Mouse (Mus musculus) midbrain, embryonic 11.5 days (tissue): ENCODE measurements around the gene 2810021J22Rik. TPM values are rescaled to one million over a fixed set of nuclear protein-coding genes. Genes with fewer than 3 reads are reported as not detected.
A peak's percentile ranks its signal among the peaks of the same experiment; 100 is the strongest.

Experiments used
- ATAC-seq: fragments of 200-750 bp; cut with Nextera tagmentation; 2 replicates; pipeline ENCODE4 v1.8.0; 2017; ENCODE audit warnings: moderate TSS enrichment, moderate library complexity; ENCODE audit not compliant: low FRiP score
- DNase-seq: peaks from one replicate; pipeline ENCODE4 v3.0.0; 2015; ENCODE audit warnings: low spot score; ENCODE audit errors: missing footprints
- H3K27ac ChIP-seq: fragments of 300-500 bp; sonication (generic); 2 replicates; pipeline ENCODE4 v1.5.1; 2014; ENCODE audit warnings: low read depth, low read length
- H3K27me3 ChIP-seq: fragments of 300-500 bp; sonication (generic); 2 replicates; pipeline ENCODE4 v1.6.1; 2014; ENCODE audit warnings: mild to moderate bottlenecking, low read length, moderate library complexity, mixed read lengths; ENCODE audit not compliant: control insufficient read depth, insufficient read depth
- H3K36me3 ChIP-seq: fragments of 300-500 bp; sonication (generic); 2 replicates; pipeline ENCODE4 v1.6.1; 2014; ENCODE audit warnings: mild to moderate bottlenecking, low read length, moderate library complexity, mixed read lengths; ENCODE audit not compliant: control insufficient read depth, insufficient read depth
- H3K4me1 ChIP-seq: fragments of 300-500 bp; sonication (generic); 2 replicates; pipeline ENCODE4 v1.6.1; 2014; ENCODE audit warnings: low read length; ENCODE audit not compliant: control insufficient read depth, insufficient read depth
- H3K4me2 ChIP-seq: fragments of 300-500 bp; sonication (generic); 2 replicates; pipeline ENCODE4 v1.6.1; 2014; ENCODE audit warnings: mild to moderate bottlenecking, moderate library complexity
- H3K4me3 ChIP-seq: fragments of 300-500 bp; sonication (generic); 2 replicates; pipeline ENCODE4 v1.5.1; 2014; ENCODE audit warnings: low read depth, low read length
- H3K9ac ChIP-seq: fragments of 300-500 bp; sonication (generic); 2 replicates; pipeline ENCODE4 v1.6.1; 2014; ENCODE audit warnings: low read length
- H3K9me3 ChIP-seq: fragments of 300-500 bp; sonication (generic); 2 replicates; pipeline ENCODE4 v1.6.1; 2016; ENCODE audit warnings: low read length; ENCODE audit not compliant: control insufficient read depth
- WGBS: fragments of 180-500 bp; shearing (Covaris S2); extraction: QIAGEN DNeasy Blood & Tissue Kit; methylation state at CpG from one replicate; pipeline ENCODE4 v1.1.7; 2014; 5-methylcytosine and 5-hydroxymethylcytosine counted together
- polyA plus RNA-seq: library from polyadenylated mRNA; unstranded; fragments of >200 nt; fragmentation: Nextera tagmentation; extraction: Ambion mirVana; gene quantifications from 2 replicates; pipeline ENCODE4 v1.2.1, GENCODE M21; 2014

Gene 2810021J22Rik
- polyA plus RNA-seq, 1 experiment from 2014 or later = 13.4 TPM

DNA sequence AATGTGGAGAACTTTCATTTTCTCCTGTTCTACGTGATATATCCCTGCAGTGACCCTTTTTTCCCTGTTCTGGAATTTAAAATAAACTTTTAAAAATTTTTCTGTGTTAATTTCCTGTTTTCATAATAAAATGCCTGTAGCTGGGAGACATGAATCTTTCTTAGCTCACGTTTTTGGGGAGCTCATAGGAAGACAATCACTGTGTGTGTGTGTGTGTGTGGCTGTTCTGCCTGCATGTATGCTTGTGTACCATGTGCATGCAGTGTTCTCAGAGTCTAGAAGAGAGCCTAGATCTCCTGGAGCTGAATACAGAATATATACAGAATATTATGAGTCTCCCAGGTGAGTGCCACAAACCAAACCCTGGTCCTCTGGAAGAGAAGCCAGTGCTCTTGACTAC, 60.0 kb downstream of the 2810021J22Rik start:
- ATAC-seq (no peak), DNase-seq (no peak)
- no peak overlapping the region for H3K9ac ChIP-seq
- H3K9me3 ChIP-seq = no peaks in the 10 kb centered on the region
- H3K4me1 ChIP-seq = peaks cover 3% of the 10 kb centered on the region; the same call in 1 of the 2 replicates
- WGBS = 75% methylated on average over 2 of the region's 2 CpGs
- H3K36me3 ChIP-seq = no peaks in the 10 kb centered on the region; the same call in 1 of the 2 replicates
- H3K27me3 ChIP-seq = no peaks in the 10 kb centered on the region
- H3K4me2 ChIP-seq = no peak overlapping the region
- H3K4me3 ChIP-seq = no peak overlapping the region
- H3K27ac ChIP-seq = no peak overlapping the region

DNA sequence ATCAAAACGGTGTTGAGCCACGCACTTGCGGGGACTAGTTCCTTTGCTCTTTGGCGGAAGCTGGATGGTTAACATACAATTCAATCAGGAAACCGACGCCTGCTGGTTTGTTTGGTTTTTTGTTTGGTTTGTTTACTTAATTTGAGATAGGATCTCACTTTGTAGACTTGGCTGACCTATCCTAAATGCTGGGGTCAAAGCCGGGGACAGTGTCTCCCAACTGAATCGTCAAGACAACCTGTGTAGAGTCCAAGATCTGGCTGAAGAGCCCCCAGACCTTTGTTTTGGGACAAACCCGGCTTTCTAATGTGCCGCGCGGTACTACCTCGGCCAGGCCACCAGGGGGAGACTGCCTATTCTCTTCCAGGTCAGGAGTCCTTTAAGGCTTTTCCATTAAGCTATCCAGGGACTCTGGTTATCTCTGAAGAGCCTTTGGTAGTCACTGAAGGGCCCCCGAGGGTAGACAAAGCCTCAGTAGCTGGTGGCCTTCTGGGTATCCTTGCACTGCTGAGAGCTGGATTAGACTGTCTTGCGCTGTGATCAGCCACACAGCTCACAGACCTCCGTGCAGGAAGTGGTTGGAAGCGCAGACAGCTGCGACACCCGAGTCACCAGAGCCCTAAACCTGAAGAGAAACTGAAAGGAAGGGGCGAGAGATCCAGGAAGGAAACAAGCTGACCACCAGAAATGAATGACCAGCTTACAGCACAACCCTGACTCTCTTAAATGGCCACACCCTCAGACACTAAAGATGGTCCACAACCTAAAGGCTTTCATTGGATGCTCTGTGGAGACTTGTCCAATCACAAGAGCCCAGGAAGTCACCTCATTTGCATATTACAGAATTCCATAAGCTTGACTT, 61.0 kb downstream of the 2810021J22Rik start:
- Histone ChIP-seq H3K27me3 (no peaks in the 10 kb centered on the region), H3K9ac (no peak overlapping the region; the same call in 1 of the 2 replicates), H3K27ac (peak overlapping the region; percentile 35; the same call in 1 of the 2 replicates), H3K9me3 (no peaks in the 10 kb centered on the region), H3K4me2 (peak overlapping the region; percentile 23; the same call in 1 of the 2 replicates), H3K36me3 (peaks cover 3% of the 10 kb centered on the region), H3K4me1 (peaks cover 3% of the 10 kb centered on the region; the same call in 1 of the 2 replicates), H3K4me3 (no peak overlapping the region)
- ATAC-seq (peak; percentile 73; the same call in 1 of the 2 replicates), DNase-seq (peak; percentile 96)
- WGBS = 36% methylated on average over 20 of the region's 20 CpGs

DNA sequence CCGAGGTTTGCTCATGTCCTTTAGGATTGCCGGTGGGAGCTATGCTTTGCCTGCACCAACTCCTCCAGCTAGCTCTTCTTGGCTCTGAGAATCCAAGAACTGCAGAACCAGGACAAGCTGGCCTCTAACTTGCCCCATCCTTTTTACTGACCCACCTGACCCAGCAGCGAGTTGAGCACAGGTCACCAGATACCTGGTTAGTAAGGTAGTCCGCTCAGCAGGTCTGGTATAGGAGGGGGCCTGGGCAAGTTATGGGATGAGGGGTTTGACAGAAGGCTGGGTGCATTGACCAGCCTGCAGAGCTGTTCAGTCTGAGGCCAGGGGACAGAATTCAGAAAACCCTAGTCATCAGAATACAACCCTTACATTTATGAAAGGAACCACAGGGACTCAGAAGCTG, 62.0 kb downstream of the 2810021J22Rik start:
- Histone ChIP-seq H3K9ac (no peak overlapping the region), H3K36me3 (peaks cover 9% of the 10 kb centered on the region), H3K9me3 (no peaks in the 10 kb centered on the region), H3K4me3 (no peak overlapping the region), H3K4me1 (peaks cover 3% of the 10 kb centered on the region; the same call in 1 of the 2 replicates), H3K27ac (no peak overlapping the region), H3K27me3 (no peaks in the 10 kb centered on the region), H3K4me2 (no peak overlapping the region)
- DNase-seq = no peak
- 75% methylated on average over 4 of the region's 4 CpGs for WGBS
- no peak for ATAC-seq

DNA sequence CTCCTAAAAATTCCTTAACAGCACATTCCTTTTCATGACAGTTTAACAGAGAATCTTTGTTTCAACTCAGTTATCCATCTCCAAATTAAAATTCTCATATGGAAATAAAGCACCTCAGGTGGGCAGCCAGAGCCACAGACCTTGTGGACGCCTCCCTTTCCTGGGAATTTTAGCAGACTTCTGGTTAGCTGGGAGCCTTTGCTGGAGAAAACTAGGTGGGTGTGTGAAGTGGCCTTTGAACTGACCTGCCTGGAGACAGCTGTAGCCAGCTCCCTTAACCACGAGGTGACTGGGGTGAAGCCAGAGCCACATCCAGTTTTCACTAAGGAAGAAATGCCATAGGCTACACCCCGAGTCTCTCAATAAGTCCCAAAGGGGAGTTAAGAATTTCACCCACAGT, 62.6 kb downstream of the 2810021J22Rik start:
- no peak overlapping the region for H3K27ac ChIP-seq
- H3K9me3 ChIP-seq = no peaks in the 10 kb centered on the region
- H3K9ac ChIP-seq = no peak overlapping the region
- H3K4me1 ChIP-seq = peaks cover 3% of the 10 kb centered on the region; the same call in 1 of the 2 replicates
- 58% methylated on average over 3 of the region's 3 CpGs for WGBS
- DNase-seq = no peak
- H3K4me3 ChIP-seq = no peak overlapping the region
- H3K36me3 ChIP-seq = peaks cover 9% of the 10 kb centered on the region
- no peak overlapping the region for H3K4me2 ChIP-seq
- no peaks in the 10 kb centered on the region for H3K27me3 ChIP-seq
- ATAC-seq = no peak

DNA sequence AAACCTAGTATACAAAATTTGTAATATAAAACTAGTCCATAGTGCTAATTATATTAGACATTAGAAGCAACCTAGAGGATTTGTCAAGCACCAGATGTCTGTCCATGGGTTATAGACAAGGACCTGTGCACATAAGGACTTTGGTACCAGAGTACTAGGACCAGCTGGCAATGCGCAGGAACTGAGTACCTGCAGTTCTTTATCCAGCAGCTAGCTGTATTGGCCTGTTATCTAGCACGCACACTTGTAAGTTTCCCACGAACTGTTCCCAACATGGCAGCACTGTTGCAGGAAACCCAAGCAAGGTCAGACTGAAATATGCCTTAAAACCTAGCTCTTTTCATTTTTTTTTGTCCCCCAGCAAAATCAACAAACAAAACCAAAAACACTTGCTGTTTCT, 63.2 kb downstream of the 2810021J22Rik start:
- Histone ChIP-seq H3K4me3 (no peak overlapping the region), H3K27ac (no peak overlapping the region), H3K36me3 (peaks cover 11% of the 10 kb centered on the region), H3K4me1 (peaks cover 3% of the 10 kb centered on the region; the same call in 1 of the 2 replicates), H3K9ac (no peak overlapping the region), H3K27me3 (no peaks in the 10 kb centered on the region), H3K4me2 (no peak overlapping the region), H3K9me3 (no peaks in the 10 kb centered on the region)
- ATAC-seq (no peak), DNase-seq (no peak)
- WGBS = 97% methylated on average over 3 of the region's 3 CpGs

DNA sequence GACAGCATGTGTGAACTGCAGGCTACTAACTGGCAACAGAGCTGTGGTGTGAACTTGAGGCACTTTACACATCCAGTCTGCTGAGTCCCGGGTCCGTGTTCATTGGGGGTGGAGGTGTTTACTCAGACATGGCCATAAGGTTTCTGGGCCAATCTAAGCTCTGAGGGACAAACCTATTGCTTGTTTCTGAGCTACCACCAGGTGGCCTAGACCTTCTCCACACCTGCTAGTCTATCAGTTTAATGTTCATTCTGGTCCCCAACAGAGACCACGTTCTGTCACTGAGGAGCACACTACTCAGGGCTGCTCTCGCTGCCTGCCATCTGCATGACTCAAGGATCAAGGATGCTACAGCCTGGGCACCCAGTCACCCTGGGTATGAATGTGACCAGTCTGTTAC, 64.6 kb downstream of the 2810021J22Rik start:
- 78% methylated on average over 4 of the region's 4 CpGs for WGBS
- no peak overlapping the region for H3K9ac ChIP-seq
- DNase-seq = no peak
- peaks cover 13% of the 10 kb centered on the region for H3K36me3 ChIP-seq
- H3K9me3 ChIP-seq = no peaks in the 10 kb centered on the region
- H3K4me2 ChIP-seq = no peak overlapping the region
- H3K27ac ChIP-seq = no peak overlapping the region
- H3K4me1 ChIP-seq = peaks cover 3% of the 10 kb centered on the region; the same call in 1 of the 2 replicates
- H3K27me3 ChIP-seq = no peaks in the 10 kb centered on the region
- no peak for ATAC-seq
- H3K4me3 ChIP-seq = no peak overlapping the region

Other genes with a start within 250 kb of the 2810021J22Rik start
- gene Olfr323, start 236.7 kb upstream of the 2810021J22Rik start, polyA plus RNA-seq = not detected in 2 replicates
- 0.10 and 0.63 TPM in 2 replicates for gene Trim58, start 226.8 kb upstream of the 2810021J22Rik start, polyA plus RNA-seq
- gene Olfr322, start 208.4 kb upstream of the 2810021J22Rik start, polyA plus RNA-seq = 0.07 TPM in 1 of 2 replicates, not detected in the other
- gene Olfr320, start 186.1 kb upstream of the 2810021J22Rik start, polyA plus RNA-seq = not detected in 2 replicates
- not detected in 2 replicates for gene Olfr319, start 168.1 kb upstream of the 2810021J22Rik start, polyA plus RNA-seq
- not detected in 2 replicates for gene Olfr318, start 143.2 kb upstream of the 2810021J22Rik start, polyA plus RNA-seq
- 0.04 and 0.15 TPM in 2 replicates for gene Olfr317, start 128.0 kb upstream of the 2810021J22Rik start, polyA plus RNA-seq
- gene Olfr316, start 114.5 kb upstream of the 2810021J22Rik start, polyA plus RNA-seq = not detected in 2 replicates
- not detected in 2 replicates for gene Olfr315, start 94.0 kb upstream of the 2810021J22Rik start, polyA plus RNA-seq
- not detected in 2 replicates for gene Olfr314, start 84.3 kb upstream of the 2810021J22Rik start, polyA plus RNA-seq
- gene Fam183b, start 65.3 kb upstream of the 2810021J22Rik start, polyA plus RNA-seq = 3.6 and 5.4 TPM in 2 replicates
- not detected in 2 replicates for gene Olfr313, start 52.2 kb upstream of the 2810021J22Rik start, polyA plus RNA-seq
- not detected in 2 replicates for gene Olfr312, start 38.0 kb upstream of the 2810021J22Rik start, polyA plus RNA-seq
- not detected in 2 replicates for gene Olfr311, start 28.0 kb upstream of the 2810021J22Rik start, polyA plus RNA-seq
- 15.6 and 16.9 TPM in 2 replicates for gene Gm12258, start 20.1 kb upstream of the 2810021J22Rik start, polyA plus RNA-seq
- gene Zfp39, start 37.0 kb downstream of the 2810021J22Rik start, polyA plus RNA-seq = 6.4 and 7.3 TPM in 2 replicates
- gene Btnl10, start 50.7 kb downstream of the 2810021J22Rik start, polyA plus RNA-seq = not detected in 2 replicates
- gene Rnf187, start 71.7 kb downstream of the 2810021J22Rik start, polyA plus RNA-seq = 354 and 381 TPM in 2 replicates
- 99.9 and 101 TPM in 2 replicates for gene Hist3h2ba, start 81.7 kb downstream of the 2810021J22Rik start, polyA plus RNA-seq
- 57.8 and 61.8 TPM in 2 replicates for gene Hist3h2a, start 87.5 kb downstream of the 2810021J22Rik start, polyA plus RNA-seq
- 0.45 and 0.62 TPM in 2 replicates for gene Trim17, start 87.5 kb downstream of the 2810021J22Rik start, polyA plus RNA-seq
- gene Trim11, start 110.9 kb downstream of the 2810021J22Rik start, polyA plus RNA-seq = 17.6 and 18.5 TPM in 2 replicates